Mouse (Mus musculus) activated CD4-positive, CD25-positive, alpha-beta regulatory T cell, adult 4 months (primary cell): Measurements from ENCODE around the gene Tgm4. TPM values are rescaled to one million over a fixed set of nuclear protein-coding genes. Genes with fewer than 3 reads are reported as not detected.
A peak's percentile ranks its signal among the peaks of the same experiment; 100 is the strongest.

Source experiments
- ATAC-seq: one replicate; pipeline ENCODE4 v1.8.0; 2017
- polyA plus RNA-seq, 2 experiments: library from polyadenylated mRNA; unstranded; fragments of 100-300 nt; shearing (Covaris generic); gene quantifications; one replicate each; pipeline ENCODE4 v1.2.1; 2017

Tgm4 gene
- polyA plus RNA-seq, 2 experiments from 2014 or later: 1.4 TPM; not detected in 1

GRCm38 (mm10) chr9:123109188-123109587 is 74.7 kb downstream of the Tgm4 start:
- ATAC-seq: no peak

- ATAC-seq: no peak
Measured at GRCm38 (mm10) chr9:123111751-123112221, 77.3 kb downstream of the Tgm4 start.

- peak; percentile 83 for ATAC-seq
Measured at GRCm38 (mm10) chr9:123112805-123113521, 78.4 kb downstream of the Tgm4 start, which contains the start of the genes Zdhhc3 and Exosc7. TSS of gene Zdhhc3 (minus strand) at chr9:123113205. TSS of gene Exosc7 (plus strand) at chr9:123113215.

- no peak for ATAC-seq
Measured at GRCm38 (mm10) chr9:123113931-123114330, 79.4 kb downstream of the Tgm4 start.

GRCm38 (mm10) chr9:123115566-123115965 is 81.0 kb downstream of the Tgm4 start:
- no peak for ATAC-seq

Other genes starting within 250 kb of the Tgm4 start
- 10 to 100 TPM; 11.6 to 14.5 TPM for gene Tcaim, start 229.2 kb upstream of the Tgm4 start, polyA plus RNA-seq
- 1 to 10 TPM; 1.3 to 1.9 TPM for gene Gm35549, start 190.7 kb upstream of the Tgm4 start, polyA plus RNA-seq
- 10 to 100 TPM; 23.7 to 38.9 TPM for gene Zfp445, start 168.7 kb upstream of the Tgm4 start, polyA plus RNA-seq
- 1 to 10 TPM; 1.4 to 6.6 TPM for gene Zkscan7, start 149.0 kb upstream of the Tgm4 start, polyA plus RNA-seq
- gene Zfp105, start 111.7 kb upstream of the Tgm4 start, polyA plus RNA-seq: not detected
- 10 to 100 TPM; 21.0 to 32.6 TPM for gene 1110059G10Rik, start 83.7 kb upstream of the Tgm4 start, polyA plus RNA-seq
- 10 to 100 TPM; 16.8 to 19.3 TPM for gene Kif15, start 83.7 kb upstream of the Tgm4 start, polyA plus RNA-seq
- 10 to 100 TPM; 18.0 to 18.3 TPM for gene Tmem42, start 13.4 kb upstream of the Tgm4 start, polyA plus RNA-seq
- 10 to 100 TPM; 13.6 to 19.3 TPM for gene Zdhhc3, start 78.5 kb downstream of the Tgm4 start, polyA plus RNA-seq
- 10 to 100 TPM; 85.5 to 95.0 TPM for gene Exosc7, start 78.5 kb downstream of the Tgm4 start, polyA plus RNA-seq
- gene Clec3b, start 116.2 kb downstream of the Tgm4 start, polyA plus RNA-seq: not detected
- under 1 TPM; 0.57 to 0.97 TPM for gene Cdcp1, start 181.3 kb downstream of the Tgm4 start, polyA plus RNA-seq
- 1 to 10 TPM in 1 of 2 experiments, under 1 TPM in 1; 0.46 to 1.2 TPM for gene Tmem158, start 226.0 kb downstream of the Tgm4 start, polyA plus RNA-seq